ENCODE assay signal across 16 mouse cellular contexts in genomic region chr4:140052575-140052974, GRCm38 (mm10).
DNase-seq lines count a peak whose midpoint lies in the region; ATAC-seq and TF ChIP-seq lines count a peak whose summit lies in the region.
"Had no signal": no experiment of that assay in that cellular context is flagged by ENCODE, and none has a peak within 500 bp of the region (broad histone marks: within the 10 kb centered on the region; RNA-seq: fewer than 3 reads in every experiment).

No protein-coding gene starts in this region.

- TF ChIP-seq EP300 in lung, postnatal 0 days (IDR thresholded peaks at IDR 0.05): no peak

- TF ChIP-seq CTCF in lung, postnatal 0 days (IDR thresholded peaks at IDR 0.05): peak; percentile 44

- H3K4me2 ChIP-seq in hindbrain, embryonic 15.5 days: no peak overlapping the region
- H3K4me2 ChIP-seq in hindbrain, embryonic 12.5 days (replicated peaks): no peak overlapping the region
- H3K4me2 ChIP-seq in lung, postnatal 0 days (replicated peaks; ENCODE audit: low read depth, low read length): no peak overlapping the region
- H3K4me2 ChIP-seq: forebrain, embryonic 13.5 days; heart, embryonic 15.5 days; neural tube, embryonic 15.5 days; stomach, embryonic 15.5 days had no signal

- no peak overlapping the region for H3K27ac ChIP-seq in hindbrain, embryonic 15.5 days (replicated peaks)
- H3K27ac ChIP-seq in hindbrain, embryonic 12.5 days: no peak overlapping the region
- H3K27ac ChIP-seq in lung, postnatal 0 days (ENCODE audit: low read length): no peak overlapping the region
- H3K27ac ChIP-seq: forebrain, embryonic 13.5 days; heart, embryonic 15.5 days; neural tube, embryonic 15.5 days; stomach, embryonic 15.5 days had no signal

- H3K4me1 ChIP-seq in hindbrain, embryonic 15.5 days (replicated peaks): no peaks in the 10 kb centered on the region
- H3K4me1 ChIP-seq in hindbrain, embryonic 12.5 days: peaks cover 3% of the 10 kb centered on the region; the same call in 1 of the 2 replicates
- no peaks in the 10 kb centered on the region for H3K4me1 ChIP-seq in lung, postnatal 0 days (ENCODE audit: insufficient read depth, low read depth, low read length)
- H3K4me1 ChIP-seq: heart, embryonic 15.5 days; megakaryocyte, embryonic 14.5 days; stomach, embryonic 15.5 days had no signal

- no peaks in the 10 kb centered on the region for H3K36me3 ChIP-seq in hindbrain, embryonic 15.5 days
- H3K36me3 ChIP-seq in hindbrain, embryonic 12.5 days: no peaks in the 10 kb centered on the region
- H3K36me3 ChIP-seq in lung, postnatal 0 days (ENCODE audit: insufficient read depth, low read length): no peaks in the 10 kb centered on the region
- H3K36me3 ChIP-seq: heart, embryonic 15.5 days; neural tube, embryonic 15.5 days; stomach, embryonic 15.5 days had no signal

- 0 out of 2 replicates have a peak, but pooled peaks have one; percentile 57 for ATAC-seq in hindbrain, embryonic 15.5 days (ENCODE audit: low FRiP score, low read depth)
- no peak for ATAC-seq in hindbrain, embryonic 12.5 days (ENCODE audit: low FRiP score)
- no peak for ATAC-seq in lung, postnatal 0 days
- ATAC-seq: forebrain, embryonic 13.5 days had no signal

- H3K9ac ChIP-seq in hindbrain, embryonic 15.5 days: no peak overlapping the region
- H3K9ac ChIP-seq in hindbrain, embryonic 12.5 days: no peak overlapping the region
- no peak overlapping the region for H3K9ac ChIP-seq in lung, postnatal 0 days (replicated peaks; ENCODE audit: low read depth)
- H3K9ac ChIP-seq: forebrain, embryonic 13.5 days; heart, embryonic 15.5 days; neural tube, embryonic 15.5 days; stomach, embryonic 15.5 days had no signal

- H3K27me3 ChIP-seq in hindbrain, embryonic 15.5 days: no peaks in the 10 kb centered on the region
- H3K27me3 ChIP-seq in hindbrain, embryonic 12.5 days: 0 out of 2 replicates have a peak, but pooled peaks cover 3% of the 10 kb centered on the region
- H3K27me3 ChIP-seq in lung, postnatal 0 days (replicated peaks; ENCODE audit: insufficient read depth, low read length): no peaks in the 10 kb centered on the region
- H3K27me3 ChIP-seq: forebrain, embryonic 13.5 days; heart, embryonic 15.5 days; megakaryocyte, embryonic 14.5 days; neural tube, embryonic 15.5 days; stomach, embryonic 15.5 days had no signal

- no peaks in the 10 kb centered on the region for H3K9me3 ChIP-seq in hindbrain, embryonic 15.5 days
- H3K9me3 ChIP-seq in hindbrain, embryonic 12.5 days (replicated peaks): no peaks in the 10 kb centered on the region
- H3K9me3 ChIP-seq in lung, postnatal 0 days (ENCODE audit: low read length): no peaks in the 10 kb centered on the region
- H3K9me3 ChIP-seq: heart, embryonic 15.5 days; neural tube, embryonic 15.5 days; stomach, embryonic 15.5 days had no signal

- DNase-seq in adrenal gland, adult (ENCODE audit: inconsistent age in 2 of 2, low spot score in 1 of 2): peak; percentile 39 to 76
- no peak for DNase-seq in adrenal gland, adult 8-10 months
- no peak for DNase-seq in lung, postnatal 0 days (ENCODE audit: low spot score)
- DNase-seq in lung, postnatal 25 days (ENCODE audit: low spot score): no peak
- peak; percentile 53 for DNase-seq in embryo, embryonic 10.5 days (ENCODE audit: low spot score)
- DNase-seq in B cell, adult 2 months: no peak
- DNase-seq: gastrocnemius, postnatal 14 days; kidney, adult 11 months; layer of hippocampus, postnatal 36 days had no signal

- no peak overlapping the region for H3K4me3 ChIP-seq in hindbrain, embryonic 15.5 days
- no peak overlapping the region for H3K4me3 ChIP-seq in hindbrain, embryonic 12.5 days
- H3K4me3 ChIP-seq in lung, postnatal 0 days (ENCODE audit: low read depth, low read length): no peak overlapping the region
- H3K4me3 ChIP-seq: forebrain, embryonic 13.5 days; heart, embryonic 15.5 days; megakaryocyte, embryonic 14.5 days; neural tube, embryonic 15.5 days; stomach, embryonic 15.5 days had no signal

- WGBS in hindbrain, embryonic 15.5 days: 52% methylated on average over 11 of the region's 11 CpGs
- WGBS in hindbrain, embryonic 12.5 days: 53% methylated on average over 11 of the region's 11 CpGs
- 50% methylated on average over 11 of the region's 11 CpGs for WGBS in lung, postnatal 0 days

Comparison
In these comparisons a context has a peak if more than half of its experiments do, and no peak if none do; other contexts are left out.
1. DNase-seq: peak in adrenal gland, adult (2 of 2) and embryo, embryonic 10.5 days (single experiment); none in adrenal gland, adult 8-10 months (single experiment), lung, postnatal 0 days (single experiment), lung, postnatal 25 days (single experiment) and B cell, adult 2 months (0 of 2).